Mouse (Mus musculus) heart, embryonic 15.5 days (tissue): ENCODE data around the gene Tmem266. TPM values are rescaled to one million over a fixed set of nuclear protein-coding genes. Genes with fewer than 3 reads are reported as not detected.

ENCODE experiments used
- ATAC-seq: fragments of 200-750 bp; cut with Nextera tagmentation; replicated peaks from 2 replicates; pipeline ENCODE4 v1.8.0; 2017; ENCODE audit warnings: low read depth, moderate TSS enrichment; ENCODE audit not compliant: insufficient number of reproducible peaks, insufficient read depth, low FRiP score
- H3K27ac ChIP-seq: fragments of 300-500 bp; sonication (generic); 2 replicates; pipeline ENCODE4 v1.5.1; 2015; ENCODE audit warnings: mild to moderate bottlenecking, inconsistent platforms
- H3K27me3 ChIP-seq: fragments of 300-500 bp; sonication (generic); 2 replicates; pipeline ENCODE4 v1.6.1; 2015; ENCODE audit warnings: inconsistent platforms
- H3K36me3 ChIP-seq: fragments of 300-500 bp; sonication (generic); 2 replicates; pipeline ENCODE4 v1.6.1; 2015; ENCODE audit warnings: mild to moderate bottlenecking, inconsistent platforms
- H3K4me1 ChIP-seq: fragments of 300-500 bp; sonication (generic); replicated peaks from 2 replicates; pipeline ENCODE4 v1.6.1; 2015; ENCODE audit warnings: inconsistent platforms
- H3K4me2 ChIP-seq: fragments of 300-500 bp; sonication (generic); 2 replicates; pipeline ENCODE4 v1.6.1; 2015; ENCODE audit warnings: inconsistent platforms, mild to moderate bottlenecking, moderate library complexity
- H3K4me3 ChIP-seq: fragments of 300-500 bp; sonication (generic); 2 replicates; pipeline ENCODE4 v1.5.1; 2015; ENCODE audit warnings: mild to moderate bottlenecking, inconsistent platforms
- H3K9ac ChIP-seq: fragments of 300-500 bp; sonication (generic); 2 replicates; pipeline ENCODE4 v1.6.1; 2015; ENCODE audit warnings: mild to moderate bottlenecking, inconsistent platforms
- H3K9me3 ChIP-seq: fragments of 300-500 bp; sonication (generic); replicated peaks from 2 replicates; pipeline ENCODE4 v1.6.1; 2016; ENCODE audit warnings: inconsistent platforms
- WGBS: fragments of 180-500 bp; shearing (Covaris S2); methylation state at CpG from one replicate; pipeline ENCODE4 v1.1.7; 2015; ENCODE audit warnings: mixed read lengths; 5-methylcytosine and 5-hydroxymethylcytosine counted together
- polyA plus RNA-seq: library from polyadenylated mRNA; unstranded; fragments of >200 nt; fragmentation: Nextera tagmentation; extraction: Ambion mirVana; gene quantifications from 2 replicates; pipeline ENCODE4 v1.2.1, GENCODE M21; 2015

Tmem266 gene
- polyA plus RNA-seq, 1 experiment from 2014 or later: 0.14 TPM

DNA sequence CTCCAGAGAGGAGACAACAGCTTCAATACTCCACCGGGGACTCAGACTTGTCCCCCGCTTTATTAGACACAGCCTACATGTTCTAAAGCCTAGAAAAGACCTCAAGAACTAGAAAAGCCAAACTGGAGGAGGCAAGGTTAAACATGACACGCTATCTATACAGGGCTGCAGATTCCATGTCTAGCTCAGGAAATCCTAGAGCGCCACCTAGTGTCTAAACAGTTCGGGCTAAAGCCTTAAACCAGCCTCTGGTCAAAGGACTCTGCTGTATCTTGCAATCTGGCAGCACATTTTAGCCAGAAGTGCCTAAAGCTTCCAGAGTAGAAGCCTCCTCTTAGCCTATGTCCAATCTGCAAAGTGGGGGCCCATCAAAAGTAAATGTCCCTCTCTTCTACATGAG, 15.2 kb upstream of the Tmem266 start:
- 0 out of 2 replicates have a peak, but pooled peaks have one; percentile 35 for ATAC-seq
- Histone ChIP-seq H3K36me3 (no peaks in the 10 kb centered on the region), H3K9me3 (no peaks in the 10 kb centered on the region), H3K27me3 (no peaks in the 10 kb centered on the region), H3K9ac (no peak overlapping the region), H3K4me1 (no peaks in the 10 kb centered on the region), H3K4me3 (no peak overlapping the region), H3K4me2 (no peak overlapping the region), H3K27ac (no peak overlapping the region)
- 7% methylated on average over 5 of the region's 5 CpGs for WGBS

DNA sequence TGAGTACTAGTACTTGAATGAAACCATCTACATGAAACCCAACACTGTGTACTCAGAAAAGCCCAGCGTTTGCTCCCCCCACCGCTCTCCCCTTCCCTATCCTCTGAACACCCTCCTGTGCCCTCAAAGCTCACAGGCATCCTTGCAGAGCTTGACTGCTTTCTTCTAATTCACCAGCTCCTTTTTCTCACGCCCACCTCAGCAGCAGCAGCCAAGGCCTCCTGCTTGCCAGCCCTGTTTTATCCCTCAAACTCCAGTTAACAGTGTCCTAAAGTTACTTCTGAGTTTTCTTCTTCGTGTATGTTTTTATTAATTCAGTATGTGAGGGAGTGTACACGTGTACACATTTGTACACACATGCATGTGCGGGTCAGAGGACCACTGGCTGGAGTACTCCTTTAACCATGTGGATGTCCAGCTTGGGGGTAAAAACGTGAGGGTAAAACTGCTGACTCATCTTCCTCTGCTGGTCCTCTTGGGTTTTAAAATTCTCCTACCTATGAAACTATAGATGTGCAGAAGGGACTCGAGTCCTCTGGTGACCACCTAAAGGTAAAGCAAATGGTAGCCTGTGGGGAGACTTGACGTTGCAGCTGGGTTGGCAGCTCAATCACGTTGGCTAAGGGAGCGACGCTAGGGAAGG, 13.0 kb upstream of the Tmem266 start:
- ATAC-seq: no peak
- no peak overlapping the region for H3K4me2 ChIP-seq
- H3K27me3 ChIP-seq: no peaks in the 10 kb centered on the region
- no peak overlapping the region for H3K27ac ChIP-seq
- no peaks in the 10 kb centered on the region for H3K4me1 ChIP-seq
- 54% methylated on average over 12 of the region's 12 CpGs for WGBS
- H3K9me3 ChIP-seq: no peaks in the 10 kb centered on the region
- H3K36me3 ChIP-seq: no peaks in the 10 kb centered on the region
- no peak overlapping the region for H3K4me3 ChIP-seq
- H3K9ac ChIP-seq: no peak overlapping the region

DNA sequence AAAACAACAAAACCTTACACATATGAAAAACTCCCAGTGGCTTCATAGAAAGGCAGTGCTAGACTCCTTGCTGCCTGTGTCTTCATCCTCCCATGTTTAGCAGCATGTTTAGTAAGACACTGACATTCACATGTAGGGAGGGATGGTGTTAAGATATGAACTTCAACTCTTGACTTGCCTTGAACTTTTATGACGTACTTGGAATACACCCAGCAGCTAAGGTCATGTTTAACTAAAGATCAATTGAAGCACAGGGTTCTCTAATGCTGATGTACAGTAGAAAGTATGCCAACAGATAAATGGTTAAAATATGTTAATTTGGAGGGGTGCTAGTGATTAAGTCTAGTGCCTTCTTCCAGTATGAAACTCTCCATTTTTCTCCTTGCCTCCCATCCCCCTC, 4.1 kb upstream of the Tmem266 start:
- Histone ChIP-seq H3K27ac (no peak overlapping the region), H3K4me3 (no peak overlapping the region), H3K9ac (no peak overlapping the region), H3K36me3 (no peaks in the 10 kb centered on the region), H3K4me1 (peaks cover 6% of the 10 kb centered on the region), H3K27me3 (peaks cover 34% of the 10 kb centered on the region), H3K9me3 (no peaks in the 10 kb centered on the region), H3K4me2 (no peak overlapping the region)
- ATAC-seq: no peak
- WGBS: 58% methylated on average over 1 of the region's 1 CpGs

DNA sequence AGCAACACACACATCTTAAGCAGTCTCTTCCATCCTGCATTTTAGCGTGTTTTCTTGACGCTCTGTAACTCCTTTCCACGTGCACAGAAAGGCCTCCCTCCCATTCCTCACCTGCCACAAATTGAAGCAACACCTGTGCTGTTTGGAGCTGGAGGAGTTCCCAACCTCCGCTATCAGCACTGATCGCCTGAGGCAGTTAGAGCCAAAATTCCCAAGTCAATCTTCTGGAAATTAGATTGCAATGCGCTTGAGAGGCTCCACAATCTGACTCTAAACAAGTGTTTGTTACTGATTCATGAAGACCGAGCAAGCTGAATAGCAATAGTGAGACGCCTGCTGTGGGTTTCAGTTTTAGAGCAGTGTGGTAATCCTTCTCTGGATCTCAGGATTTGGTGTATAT, 2.6 kb upstream of the Tmem266 start:
- Histone ChIP-seq H3K4me2 (no peak overlapping the region), H3K27ac (no peak overlapping the region), H3K4me1 (peaks cover 6% of the 10 kb centered on the region), H3K4me3 (no peak overlapping the region), H3K9ac (no peak overlapping the region), H3K36me3 (no peaks in the 10 kb centered on the region), H3K9me3 (no peaks in the 10 kb centered on the region), H3K27me3 (peaks cover 47% of the 10 kb centered on the region)
- no peak for ATAC-seq
- 55% methylated on average over 8 of the region's 8 CpGs for whole genome bisulfite sequencing

DNA sequence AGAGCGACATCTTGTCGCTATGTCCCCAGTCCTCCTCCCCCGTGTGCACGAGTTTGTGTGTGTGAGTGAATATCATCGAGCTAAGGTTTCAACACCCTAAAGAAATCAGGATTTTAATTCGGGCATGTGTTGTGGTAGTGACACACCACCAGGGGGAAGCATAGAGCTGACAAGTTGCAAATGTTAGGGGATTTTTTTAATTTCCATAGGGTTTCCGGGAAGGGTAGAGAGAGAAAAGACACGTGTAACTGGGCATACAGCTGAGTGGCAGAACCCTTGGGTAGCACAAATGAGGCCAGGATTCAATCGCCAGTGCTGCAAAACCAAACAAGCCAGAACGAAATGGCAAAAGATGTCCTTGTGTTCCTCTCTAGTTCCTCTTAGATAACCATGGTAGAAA, 2.2 kb upstream of the Tmem266 start:
- no peak overlapping the region for H3K4me2 ChIP-seq
- H3K4me1 ChIP-seq: peaks cover 6% of the 10 kb centered on the region
- H3K27me3 ChIP-seq: peaks cover 52% of the 10 kb centered on the region
- H3K27ac ChIP-seq: no peak overlapping the region
- H3K4me3 ChIP-seq: no peak overlapping the region
- WGBS: 56% methylated on average over 10 of the region's 10 CpGs
- no peak for ATAC-seq
- no peak overlapping the region for H3K9ac ChIP-seq
- no peaks in the 10 kb centered on the region for H3K9me3 ChIP-seq
- no peaks in the 10 kb centered on the region for H3K36me3 ChIP-seq

DNA sequence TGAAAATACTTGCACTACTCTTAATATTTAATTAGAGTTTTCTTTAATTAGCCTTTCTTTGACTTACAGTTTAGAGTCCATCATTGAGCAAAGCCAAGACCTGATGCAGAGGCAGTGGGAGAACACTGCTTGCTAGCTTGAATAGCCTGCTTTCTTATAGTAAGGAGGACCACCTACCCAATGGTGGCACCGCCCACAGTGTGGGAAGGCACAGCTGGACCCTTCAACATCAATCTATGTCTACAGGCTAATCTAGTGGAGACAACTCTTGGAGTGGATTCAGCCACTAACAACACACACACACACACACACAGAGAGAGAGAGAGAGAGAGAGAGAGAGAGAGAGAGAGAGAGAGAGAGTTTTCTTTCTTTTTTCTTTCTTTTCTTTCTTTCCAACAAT, 1.7 kb upstream of the Tmem266 start:
- Histone ChIP-seq H3K4me3 (no peak overlapping the region), H3K9ac (no peak overlapping the region), H3K9me3 (no peaks in the 10 kb centered on the region), H3K4me2 (no peak overlapping the region), H3K4me1 (peaks cover 6% of the 10 kb centered on the region), H3K27ac (no peak overlapping the region), H3K27me3 (peaks cover 55% of the 10 kb centered on the region), H3K36me3 (no peaks in the 10 kb centered on the region)
- WGBS: 40% methylated on average over 1 of the region's 1 CpGs
- ATAC-seq: no peak

DNA sequence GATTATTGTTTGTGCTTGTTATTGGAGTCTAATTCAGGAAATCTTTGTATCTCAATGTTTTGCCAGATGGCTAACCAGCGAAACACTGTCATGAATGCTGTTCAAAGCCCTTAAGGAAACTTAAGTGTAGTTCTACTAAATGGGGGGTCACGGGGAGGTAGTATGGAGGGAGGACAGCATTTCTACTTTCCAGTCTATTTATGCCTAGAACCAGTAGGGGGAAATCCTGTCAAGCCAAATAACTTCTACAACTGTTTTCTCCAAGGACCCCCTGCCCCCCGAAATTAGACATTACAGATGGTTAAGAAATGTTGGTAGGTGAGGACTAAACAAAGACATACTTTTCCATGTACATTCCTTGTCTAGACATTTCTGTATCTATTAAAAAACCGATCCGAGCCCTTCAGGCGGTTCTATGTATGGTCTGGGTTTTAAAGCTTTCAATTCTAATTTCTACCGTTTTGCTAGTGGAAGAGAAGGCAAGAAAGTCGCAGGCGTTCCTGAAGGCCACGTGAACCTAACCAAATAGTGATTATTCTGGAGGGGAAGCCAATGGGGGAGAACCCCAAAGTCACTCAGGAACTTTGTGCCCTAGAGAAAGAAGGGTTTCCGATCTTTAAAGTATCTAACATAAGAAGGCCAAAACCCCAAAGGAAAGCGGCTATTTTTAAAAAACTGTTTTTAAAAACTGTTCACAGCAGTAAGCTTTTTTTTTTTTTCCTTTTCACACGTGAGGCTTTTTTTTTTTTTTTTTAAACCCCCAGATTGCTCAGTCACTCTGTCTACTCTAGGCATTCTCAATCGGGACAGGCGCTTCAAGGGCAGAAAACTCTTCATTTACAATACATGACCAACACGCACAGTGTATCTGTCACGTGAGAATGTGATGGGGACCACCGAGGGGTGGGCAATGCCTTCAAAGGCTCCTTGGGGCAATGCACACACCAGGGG, 874 bp upstream of the Tmem266 start:
- no peak for ATAC-seq
- WGBS: 14% methylated on average over 18 of the region's 18 CpGs
- Histone ChIP-seq H3K27ac (no peak overlapping the region), H3K4me3 (peak overlapping the region; percentile 74), H3K9ac (peak overlapping the region; percentile 71), H3K27me3 (peaks cover 60% of the 10 kb centered on the region), H3K9me3 (no peaks in the 10 kb centered on the region), H3K4me1 (peaks cover 6% of the 10 kb centered on the region), H3K36me3 (no peaks in the 10 kb centered on the region), H3K4me2 (peak overlapping the region; percentile 93)

DNA sequence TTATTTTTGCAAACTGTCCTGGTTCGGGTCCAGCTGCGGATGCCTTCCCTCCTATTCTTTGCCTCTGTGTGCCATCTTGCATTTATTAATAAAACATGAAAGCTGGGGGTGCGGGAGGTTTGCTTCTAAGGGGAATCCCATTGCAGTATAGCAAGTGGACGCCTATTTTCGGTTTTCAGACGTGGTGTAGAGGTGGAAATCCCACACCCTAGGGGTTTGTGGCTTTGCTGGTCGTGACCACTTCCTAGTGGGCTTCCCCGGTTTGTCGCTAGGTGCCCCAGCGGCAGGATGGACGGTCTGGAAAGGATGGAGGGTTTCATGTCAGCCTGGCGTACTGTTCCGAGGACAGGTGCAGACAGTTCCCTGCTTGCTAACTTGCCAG, 512 bp downstream of the Tmem266 start:
- peak overlapping the region; percentile 74 for H3K4me3 ChIP-seq
- peaks cover 64% of the 10 kb centered on the region for H3K27me3 ChIP-seq
- ATAC-seq: no peak
- no peak overlapping the region for H3K27ac ChIP-seq
- H3K9me3 ChIP-seq: no peaks in the 10 kb centered on the region
- 2% methylated on average over 13 of the region's 13 CpGs for WGBS
- H3K36me3 ChIP-seq: no peaks in the 10 kb centered on the region
- H3K4me2 ChIP-seq: peak overlapping the region; percentile 93
- peaks cover 6% of the 10 kb centered on the region for H3K4me1 ChIP-seq
- H3K9ac ChIP-seq: peak overlapping the region; percentile 71

DNA sequence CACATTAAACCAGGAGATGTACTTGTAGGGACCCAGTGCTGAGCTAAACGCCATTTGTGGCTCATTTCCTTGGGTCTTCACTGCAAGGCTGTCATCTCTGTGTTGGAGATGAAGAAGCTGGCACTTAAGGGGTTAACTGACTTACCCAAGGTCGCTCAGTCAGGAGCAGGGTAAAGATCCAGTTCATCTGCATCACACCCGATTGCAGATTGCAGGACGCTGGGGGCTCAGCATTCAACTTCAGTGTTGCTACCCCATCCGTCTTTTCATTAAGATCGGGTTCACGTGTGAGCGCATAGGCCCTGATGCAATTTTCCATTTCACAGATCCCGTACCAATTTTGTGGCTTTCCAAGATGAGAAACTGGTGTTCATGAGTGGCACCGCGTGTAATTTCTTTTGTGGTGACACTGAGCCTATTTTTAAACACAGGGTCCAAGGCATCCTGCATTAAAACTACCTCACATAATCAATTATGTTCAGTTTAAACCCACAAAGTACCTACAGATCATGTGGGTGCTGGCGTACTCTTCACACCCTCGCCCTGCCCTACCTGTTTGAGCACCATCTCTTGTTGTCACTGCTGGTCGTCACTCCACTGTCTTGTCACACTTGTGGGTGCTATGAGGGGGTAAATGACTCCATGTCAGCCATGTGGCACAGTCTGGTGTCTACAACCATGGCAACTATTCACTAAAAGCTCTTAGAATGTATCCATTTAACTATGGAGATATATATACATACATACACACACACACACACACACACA, 1.6 kb downstream of the Tmem266 start:
- ATAC-seq: no peak
- Histone ChIP-seq H3K4me1 (peaks cover 9% of the 10 kb centered on the region), H3K27me3 (peaks cover 58% of the 10 kb centered on the region), H3K27ac (no peak overlapping the region), H3K36me3 (no peaks in the 10 kb centered on the region), H3K9ac (no peak overlapping the region), H3K9me3 (no peaks in the 10 kb centered on the region), H3K4me2 (no peak overlapping the region), H3K4me3 (no peak overlapping the region)
- 31% methylated on average over 14 of the region's 14 CpGs for WGBS

DNA sequence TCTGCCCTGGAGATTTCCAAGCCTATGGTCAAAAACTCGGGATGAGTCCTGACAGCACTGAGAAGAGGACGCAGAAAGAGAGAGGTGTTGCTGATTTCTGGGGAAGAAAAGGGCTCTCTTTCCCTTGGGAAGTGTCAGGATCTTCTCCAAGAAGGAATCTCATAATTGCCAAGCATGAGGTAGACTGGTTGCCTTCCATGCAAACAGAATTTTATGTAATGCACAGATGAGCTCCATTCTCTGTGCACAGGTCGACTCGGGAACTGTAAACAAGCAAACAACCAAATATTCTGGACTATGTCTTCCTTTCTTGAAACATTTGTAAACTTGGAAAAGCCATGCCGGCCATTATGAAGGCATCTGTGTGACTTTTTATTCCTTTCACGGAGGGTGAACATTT, 2.7 kb downstream of the Tmem266 start:
- Histone ChIP-seq H3K27ac (no peak overlapping the region), H3K36me3 (no peaks in the 10 kb centered on the region), H3K4me2 (no peak overlapping the region), H3K9me3 (no peaks in the 10 kb centered on the region), H3K9ac (no peak overlapping the region), H3K4me1 (peaks cover 9% of the 10 kb centered on the region), H3K27me3 (peaks cover 50% of the 10 kb centered on the region), H3K4me3 (no peak overlapping the region)
- WGBS: 76% methylated on average over 6 of the region's 6 CpGs
- no peak for ATAC-seq

DNA sequence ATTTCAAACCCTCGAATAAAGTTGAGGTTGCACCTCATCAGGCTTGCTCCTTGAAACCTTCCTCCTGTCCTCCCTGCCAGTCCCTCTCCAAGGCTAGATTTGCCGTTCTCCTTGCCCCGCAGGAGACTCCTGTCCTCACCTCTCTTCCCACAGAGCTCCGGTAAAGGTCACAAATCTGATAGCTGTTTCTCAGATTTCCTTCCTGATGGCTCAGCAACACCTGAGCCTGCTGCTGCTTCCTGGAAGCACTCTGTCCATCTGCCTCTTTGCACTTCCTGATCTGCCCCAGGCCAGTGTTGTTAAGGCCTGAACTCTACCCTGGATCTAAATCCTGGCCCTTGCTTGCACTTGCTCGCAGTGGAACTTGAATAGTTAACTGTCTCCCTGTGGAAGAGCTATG, 5.8 kb downstream of the Tmem266 start:
- H3K9me3 ChIP-seq: no peaks in the 10 kb centered on the region
- no peak overlapping the region for H3K27ac ChIP-seq
- peaks cover 3% of the 10 kb centered on the region; the same call in 1 of the 2 replicates for H3K4me1 ChIP-seq
- peaks cover 37% of the 10 kb centered on the region for H3K27me3 ChIP-seq
- 38% methylated on average over 5 of the region's 5 CpGs for WGBS
- ATAC-seq: no peak
- H3K36me3 ChIP-seq: no peaks in the 10 kb centered on the region
- 0 out of 2 replicates have a peak overlapping the region, but pooled peaks have one; percentile 19 for H3K4me2 ChIP-seq
- H3K9ac ChIP-seq: no peak overlapping the region
- no peak overlapping the region for H3K4me3 ChIP-seq
